Comparison of ENCODE assay signal across 20 mouse cellular contexts in genomic region chr3:154810273-154810870, GRCm38 (mm10).
A peak's percentile ranks its signal among the peaks of the same experiment; 100 is the strongest.
DNase-seq lines count a peak whose midpoint lies in the region; ATAC-seq and TF ChIP-seq lines count a peak whose summit lies in the region.
"Had no signal": no experiment of that assay in that cellular context is flagged by ENCODE, and none has a peak within 500 bp of the region (broad histone marks: within the 10 kb centered on the region; RNA-seq: fewer than 3 reads in every experiment).

No protein-coding gene starts in this region.

- no peak for ATAC-seq in hindbrain, embryonic 12.5 days (ENCODE audit: low FRiP score)
- no peak for ATAC-seq in hindbrain, postnatal 0 days
- no peak for ATAC-seq in midbrain, postnatal 0 days (ENCODE audit: low FRiP score)
- ATAC-seq: lung, postnatal 0 days had no signal

- 0 out of 2 replicates have a peak overlapping the region, but pooled peaks have one; percentile 23 for H3K27ac ChIP-seq in hindbrain, embryonic 12.5 days
- H3K27ac ChIP-seq in hindbrain, postnatal 0 days, result no peak overlapping the region
- peak overlapping the region; percentile 8 for H3K27ac ChIP-seq in midbrain, postnatal 0 days (ENCODE audit: low read depth, low read length)
- H3K27ac ChIP-seq in limb, embryonic 10.5 days, result no peak overlapping the region
- H3K27ac ChIP-seq: embryonic facial prominence, embryonic 13.5 days; gastrocnemius, adult 2 months; limb, embryonic 15.5 days had no signal

- no peaks in the 10 kb centered on the region for H3K36me3 ChIP-seq in hindbrain, embryonic 12.5 days
- H3K36me3 ChIP-seq in hindbrain, postnatal 0 days (ENCODE audit: insufficient read depth, low read length), result no peaks in the 10 kb centered on the region
- H3K36me3 ChIP-seq in midbrain, postnatal 0 days (ENCODE audit: insufficient read depth, low read length), result no peaks in the 10 kb centered on the region
- H3K36me3 ChIP-seq in limb, embryonic 10.5 days, result no peaks in the 10 kb centered on the region
- H3K36me3 ChIP-seq: embryonic facial prominence, embryonic 13.5 days; limb, embryonic 15.5 days; neural tube, embryonic 13.5 days had no signal

- TF ChIP-seq POLR2A in brain, embryonic 14.5 days (IDR thresholded peaks at IDR 0.05; ENCODE audit: borderline replicate concordance, extremely low read depth, insufficient read depth, insufficient read length, poor library complexity, severe bottlenecking), result no peak

- peaks cover 19% of the 10 kb centered on the region for H3K4me1 ChIP-seq in hindbrain, embryonic 12.5 days
- H3K4me1 ChIP-seq in hindbrain, postnatal 0 days (ENCODE audit: insufficient read depth, low read length), result 0 out of 2 replicates have a peak, but pooled peaks cover 4% of the 10 kb centered on the region
- peaks cover 8% of the 10 kb centered on the region; the same call in 1 of the 2 replicates for H3K4me1 ChIP-seq in midbrain, postnatal 0 days (ENCODE audit: insufficient read depth, low read length)
- H3K4me1 ChIP-seq in limb, embryonic 10.5 days, result peaks cover 9% of the 10 kb centered on the region
- H3K4me1 ChIP-seq: limb, embryonic 15.5 days had no signal

- H3K4me3 ChIP-seq in hindbrain, embryonic 12.5 days, result no peak overlapping the region
- H3K4me3 ChIP-seq in hindbrain, postnatal 0 days (ENCODE audit: low read length), result no peak overlapping the region
- no peak overlapping the region for H3K4me3 ChIP-seq in midbrain, postnatal 0 days (ENCODE audit: low read depth, low read length)
- no peak overlapping the region for H3K4me3 ChIP-seq in limb, embryonic 10.5 days
- H3K4me3 ChIP-seq: embryonic facial prominence, embryonic 13.5 days; gastrocnemius, adult 2 months; layer of hippocampus, adult 2 months; limb, embryonic 15.5 days; neural tube, embryonic 13.5 days had no signal

- H3K4me2 ChIP-seq in hindbrain, embryonic 12.5 days (replicated peaks), result no peak overlapping the region
- no peak overlapping the region for H3K4me2 ChIP-seq in hindbrain, postnatal 0 days (ENCODE audit: low read depth, low read length)
- H3K4me2 ChIP-seq in midbrain, postnatal 0 days (ENCODE audit: low read depth, low read length, poor library complexity, severe bottlenecking), result no peak overlapping the region
- H3K4me2 ChIP-seq: embryonic facial prominence, embryonic 13.5 days; limb, embryonic 15.5 days; neural tube, embryonic 13.5 days had no signal

- no peaks in the 10 kb centered on the region for H3K27me3 ChIP-seq in hindbrain, embryonic 12.5 days
- H3K27me3 ChIP-seq in hindbrain, postnatal 0 days (ENCODE audit: insufficient read depth, low read length), result no peaks in the 10 kb centered on the region
- no peaks in the 10 kb centered on the region for H3K27me3 ChIP-seq in midbrain, postnatal 0 days (ENCODE audit: insufficient read depth, low read length)
- peaks cover 8% of the 10 kb centered on the region; the same call in 1 of the 2 replicates for H3K27me3 ChIP-seq in limb, embryonic 10.5 days (ENCODE audit: low read depth, poor library complexity, severe bottlenecking)
- H3K27me3 ChIP-seq: embryonic facial prominence, embryonic 13.5 days; neural tube, embryonic 13.5 days had no signal

- H3K9ac ChIP-seq in hindbrain, embryonic 12.5 days, result no peak overlapping the region
- no peak overlapping the region for H3K9ac ChIP-seq in hindbrain, postnatal 0 days (replicated peaks; ENCODE audit: low read length)
- no peak overlapping the region for H3K9ac ChIP-seq in midbrain, postnatal 0 days (replicated peaks; ENCODE audit: low read length, poor library complexity, severe bottlenecking)
- H3K9ac ChIP-seq: embryonic facial prominence, embryonic 13.5 days; limb, embryonic 15.5 days had no signal

- DNase-seq in hindbrain, postnatal 0 days (ENCODE audit: low spot score), result no peak
- DNase-seq in MN1 (ENCODE audit: low spot score), result peak; percentile 76
- DNase-seq in brain, embryonic 14.5 days (ENCODE audit: low read depth), result peak; percentile 35
- DNase-seq in midbrain, postnatal 0 days (ENCODE audit: low spot score), result no peak
- DNase-seq in lung, postnatal 14 days, result no peak
- DNase-seq in limb, embryonic 10.5 days (ENCODE audit: low spot score), result no peak
- DNase-seq: adrenal gland, postnatal 25 days; cerebellum, adult 11-12 months; cerebellum, postnatal 14 days; gastrocnemius, adult 2 months; heart, postnatal 36 days; kidney, adult 2 months; kidney, postnatal 10 days; thymus, adult 2 months had no signal

- no peaks in the 10 kb centered on the region for H3K9me3 ChIP-seq in hindbrain, embryonic 12.5 days (replicated peaks)
- no peaks in the 10 kb centered on the region for H3K9me3 ChIP-seq in hindbrain, postnatal 0 days (ENCODE audit: low read length)
- H3K9me3 ChIP-seq in midbrain, postnatal 0 days (ENCODE audit: low read length), result no peaks in the 10 kb centered on the region
- H3K9me3 ChIP-seq in limb, embryonic 10.5 days (replicated peaks), result no peaks in the 10 kb centered on the region
- H3K9me3 ChIP-seq: embryonic facial prominence, embryonic 13.5 days; limb, embryonic 15.5 days; neural tube, embryonic 13.5 days had no signal

- WGBS in hindbrain, embryonic 12.5 days, result 64% methylated on average over 7 of the region's 7 CpGs
- 60% methylated on average over 7 of the region's 7 CpGs for WGBS in hindbrain, postnatal 0 days
- WGBS in midbrain, postnatal 0 days, result 57% methylated on average over 7 of the region's 7 CpGs
- WGBS in limb, embryonic 10.5 days, result 79% methylated on average over 7 of the region's 7 CpGs

- no peak for TF ChIP-seq CTCF in hindbrain, postnatal 0 days (IDR thresholded peaks at IDR 0.05; ENCODE audit: low read depth)
- no peak for TF ChIP-seq CTCF in brain, embryonic 14.5 days (IDR thresholded peaks at IDR 0.05; ENCODE audit: borderline replicate concordance, extremely low read depth, insufficient read depth, insufficient read length)
- TF ChIP-seq CTCF in midbrain, postnatal 0 days (IDR thresholded peaks at IDR 0.05), result no peak

Comparison
In these comparisons a context has a peak if more than half of its experiments do, and no peak if none do; other contexts are left out.
1. H3K27ac ChIP-seq: peak in hindbrain, embryonic 12.5 days (single experiment) and midbrain, postnatal 0 days (single experiment); none in hindbrain, postnatal 0 days (single experiment) and limb, embryonic 10.5 days (single experiment).
2. DNase-seq: peak in MN1 (single experiment) and brain, embryonic 14.5 days (single experiment); none in hindbrain, postnatal 0 days (single experiment), midbrain, postnatal 0 days (single experiment), lung, postnatal 14 days (single experiment) and limb, embryonic 10.5 days (single experiment).